Mouse (Mus musculus) c-Kit-positive CD71-negative TER-119-negative erythroid progenitor cells, embryonic 14.5 days (primary cell): ENCODE results near the gene Tagln.

Source experiments
- DNase-seq: peaks from one replicate; pipeline ENCODE4 v3.0.0-alpha.2; 2013; ENCODE audit warnings: low read depth

The Tagln gene

GRCm38 (mm10) chr9:45946182-45946871 is 10.5 kb upstream of the Tagln start:
- no peak for DNase-seq

DNA sequence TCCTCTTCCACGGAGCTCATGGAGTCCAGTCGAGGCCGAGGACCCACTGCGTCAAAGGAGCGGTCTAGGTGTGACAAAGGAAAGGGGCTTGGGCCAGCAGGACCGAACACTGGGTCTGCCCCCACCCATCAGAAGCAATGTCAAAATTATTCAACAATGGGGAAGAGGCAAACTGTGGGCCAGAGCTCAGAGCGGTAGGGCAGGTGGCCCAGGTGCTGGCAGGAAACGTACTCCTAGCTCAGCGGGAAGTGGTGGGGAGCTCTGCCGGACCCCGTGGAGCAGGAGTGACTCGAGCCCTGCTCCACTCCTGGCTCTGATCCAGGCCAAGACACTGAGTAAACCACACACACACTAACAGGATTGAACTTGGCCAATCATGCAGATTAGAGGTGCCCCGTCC is 9.9 kb upstream of the Tagln start:
- no peak for DNase-seq

- no peak for DNase-seq
These were observed 8.9 kb upstream of the Tagln start for GRCm38 (mm10) chr9:45944506-45945400.

DNA sequence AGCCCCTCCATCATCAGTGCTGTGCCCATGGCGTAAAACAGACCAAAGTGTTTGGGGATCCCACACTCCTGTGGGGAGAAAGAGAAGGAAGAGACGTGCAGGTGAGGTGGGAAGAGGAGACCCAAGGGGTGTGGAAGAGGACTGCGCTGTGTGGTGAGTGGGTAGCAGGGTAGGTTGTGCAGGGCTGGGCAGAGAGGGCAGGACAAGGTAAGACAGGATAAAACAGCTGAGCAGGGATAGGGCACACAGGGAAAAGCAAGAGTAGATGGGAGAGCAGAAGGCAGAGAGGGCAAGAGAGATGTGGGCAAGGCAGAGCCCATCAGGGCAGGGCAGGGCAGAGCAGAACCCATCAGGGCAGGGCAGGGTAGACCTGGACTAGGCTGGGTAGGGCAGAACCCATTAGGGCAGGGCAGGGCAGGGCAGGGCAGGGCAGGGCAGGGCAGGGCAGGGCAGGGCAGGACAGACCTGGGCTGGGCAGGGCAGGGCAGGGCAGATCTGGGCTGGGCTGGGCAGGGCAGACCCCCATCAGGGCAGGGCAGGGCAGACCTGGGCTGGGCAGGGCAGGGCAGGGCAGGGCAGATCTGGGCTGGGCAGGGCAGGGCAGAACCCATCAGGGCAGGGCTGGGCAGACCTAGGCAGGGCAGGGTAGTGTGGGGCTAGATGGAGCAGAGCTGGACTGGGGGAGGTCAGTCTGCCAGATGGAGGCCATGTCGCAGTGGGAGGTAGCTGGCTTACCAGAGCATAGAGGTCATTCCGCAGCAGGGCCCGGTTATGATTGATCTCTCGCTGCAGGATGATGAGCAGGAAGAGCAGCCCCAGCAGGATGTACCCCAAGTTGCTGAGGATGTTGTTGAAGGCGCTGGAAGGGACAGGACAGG is 8.0 kb upstream of the Tagln start:
- DNase-seq, result no peak

- DNase-seq, result no peak
These were observed 7.1 kb upstream of the Tagln start for GRCm38 (mm10) chr9:45942916-45943315.

- DNase-seq, result no peak
These were observed 6.6 kb upstream of the Tagln start for GRCm38 (mm10) chr9:45942464-45942863.

GRCm38 (mm10) chr9:45941329-45941888 is 5.6 kb upstream of the Tagln start:
- no peak for DNase-seq

DNA sequence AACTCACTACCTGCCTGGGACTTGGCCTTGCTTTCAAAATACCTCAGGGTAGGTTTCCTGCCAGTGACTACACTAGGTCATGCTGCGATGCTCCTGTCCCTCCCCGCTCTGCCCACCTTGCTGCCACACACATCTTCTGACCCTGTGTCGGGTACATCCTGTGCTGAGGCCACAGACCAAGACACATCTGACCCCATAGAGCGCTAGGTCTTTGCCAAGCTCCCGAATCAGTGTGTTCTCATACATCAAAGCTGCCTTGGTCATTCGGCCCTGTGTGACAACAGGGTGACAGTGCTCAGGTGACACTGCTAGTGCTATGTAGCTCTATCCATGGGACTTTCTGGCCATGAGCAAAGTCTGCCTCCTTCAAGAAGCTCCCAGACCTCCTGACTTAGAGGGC is 3.9 kb upstream of the Tagln start:
- no peak for DNase-seq

DNA sequence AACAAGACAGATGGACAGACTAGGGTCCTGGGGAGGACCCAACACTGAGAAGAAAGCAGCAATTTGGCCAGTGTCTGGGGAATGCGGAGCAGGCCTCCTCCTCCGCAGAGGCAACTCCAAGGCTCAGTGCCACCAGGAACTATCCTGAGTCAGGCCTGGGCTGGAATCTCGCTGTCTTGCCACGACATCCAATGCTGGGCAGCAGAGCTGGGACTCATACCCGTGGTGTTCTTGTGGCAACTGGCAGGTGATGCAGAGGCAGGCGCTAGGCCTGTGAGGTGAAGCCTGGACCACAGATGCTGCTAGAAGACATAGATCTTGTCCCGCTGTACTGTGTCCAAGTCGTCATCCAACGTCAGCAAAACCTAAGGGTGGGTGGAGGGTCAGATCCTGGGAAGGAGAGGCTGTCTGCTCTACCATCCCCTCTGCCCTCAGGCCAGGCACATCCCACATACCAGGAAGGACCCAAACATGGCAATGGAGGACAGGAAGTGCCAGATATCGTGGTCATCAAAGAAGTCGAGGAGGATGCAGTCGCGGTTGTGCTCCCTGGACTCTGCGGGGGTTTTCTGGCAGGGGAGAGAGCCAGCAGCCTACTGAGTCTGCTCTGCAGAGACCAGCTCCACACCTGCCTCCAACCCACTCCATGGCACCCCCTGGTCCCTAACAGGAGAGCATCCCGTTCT is 3.2 kb upstream of the Tagln start:
- DNase-seq, result no peak

DNA sequence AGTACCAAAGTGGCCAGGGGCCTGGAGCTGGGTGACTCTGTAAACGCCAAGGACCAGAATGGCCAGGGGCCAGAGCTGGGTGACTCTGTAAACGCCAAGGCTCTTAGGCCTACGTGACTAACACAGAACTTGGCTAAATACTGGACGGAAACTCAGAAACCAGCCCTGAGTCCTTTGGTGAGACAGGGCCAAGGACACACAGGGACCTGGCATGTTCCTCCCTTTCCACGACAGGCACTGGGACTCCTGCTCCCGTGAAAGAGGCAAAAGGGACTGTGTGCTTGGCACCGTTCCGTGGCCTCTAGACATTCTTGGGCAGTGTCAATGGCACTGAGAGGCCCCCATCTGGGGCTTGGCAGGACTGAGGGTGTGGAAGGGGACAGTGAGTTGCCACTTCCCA is 2.2 kb upstream of the Tagln start:
- no peak for DNase-seq

DNA sequence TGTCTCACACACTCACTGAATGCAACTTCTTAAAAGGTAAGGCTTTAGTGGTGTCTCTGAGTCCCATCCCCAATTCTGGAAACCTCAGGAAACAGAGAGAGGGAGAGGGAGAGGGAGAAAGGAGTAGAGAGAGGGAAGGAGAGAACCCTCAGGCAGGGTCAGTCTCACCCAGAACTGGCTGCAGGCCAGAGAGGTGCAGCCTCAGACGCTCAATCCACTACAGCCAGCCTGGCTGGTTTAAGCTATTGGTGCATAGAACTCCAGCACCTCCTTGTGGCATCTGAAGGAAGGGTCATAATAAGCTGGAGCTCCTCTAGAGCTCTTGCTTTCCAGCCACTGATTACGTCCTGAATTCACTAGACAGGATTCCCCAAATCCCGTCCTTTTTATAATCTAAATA is 1.0 kb upstream of the Tagln start:
- DNase-seq, result no peak

GRCm38 (mm10) chr9:45932571-45933415 is 3.1 kb downstream of the Tagln start:
- DNase-seq, result no peak

GRCm38 (mm10) chr9:45931958-45932357 is 3.9 kb downstream of the Tagln start:
- no peak for DNase-seq

DNA sequence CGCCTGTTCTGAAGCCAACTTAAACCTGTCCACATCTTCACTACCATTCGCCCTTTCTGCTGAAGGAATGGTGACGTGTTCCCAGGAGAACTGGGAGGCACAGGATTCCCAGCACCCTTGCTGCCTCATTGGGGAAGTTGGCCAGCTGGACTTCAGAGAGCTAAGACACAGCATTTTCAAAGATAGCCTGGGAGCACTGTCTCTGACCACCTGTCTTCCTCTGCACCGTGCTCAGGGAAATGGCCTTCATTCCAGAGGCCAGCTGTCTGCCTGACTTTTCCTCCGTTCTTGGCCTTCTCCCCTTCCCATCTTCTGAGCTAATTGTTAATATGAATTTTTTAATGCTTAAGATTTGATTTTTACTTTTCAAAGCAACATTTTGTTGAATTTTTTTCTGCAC is 6.6 kb downstream of the Tagln start:
- DNase-seq, result no peak

GRCm38 (mm10) chr9:45919895-45920294 is 16.0 kb downstream of the Tagln start:
- DNase-seq, result no peak

- DNase-seq, result no peak
These were observed 18.6 kb downstream of the Tagln start for GRCm38 (mm10) chr9:45917041-45917934.

DNA sequence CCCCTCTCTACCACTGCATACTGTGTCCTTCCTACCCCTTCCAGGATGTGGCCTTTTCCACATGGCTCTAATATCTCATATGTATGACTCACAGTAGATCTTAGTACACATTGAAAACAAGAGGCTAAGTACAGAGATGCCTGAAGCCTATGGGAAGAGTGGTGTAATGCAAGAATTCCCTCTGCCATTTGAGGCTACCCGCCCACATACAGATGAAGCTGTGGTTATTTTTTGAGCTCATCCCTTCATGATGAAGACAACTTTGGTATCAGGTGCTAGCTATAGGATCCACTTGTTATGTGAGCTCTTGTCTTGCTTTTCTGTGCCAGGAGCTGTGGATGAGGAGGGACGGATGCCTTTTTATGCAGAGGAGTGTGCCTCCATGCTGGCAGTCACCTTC is 20.2 kb downstream of the Tagln start:
- DNase-seq, result no peak

DNA sequence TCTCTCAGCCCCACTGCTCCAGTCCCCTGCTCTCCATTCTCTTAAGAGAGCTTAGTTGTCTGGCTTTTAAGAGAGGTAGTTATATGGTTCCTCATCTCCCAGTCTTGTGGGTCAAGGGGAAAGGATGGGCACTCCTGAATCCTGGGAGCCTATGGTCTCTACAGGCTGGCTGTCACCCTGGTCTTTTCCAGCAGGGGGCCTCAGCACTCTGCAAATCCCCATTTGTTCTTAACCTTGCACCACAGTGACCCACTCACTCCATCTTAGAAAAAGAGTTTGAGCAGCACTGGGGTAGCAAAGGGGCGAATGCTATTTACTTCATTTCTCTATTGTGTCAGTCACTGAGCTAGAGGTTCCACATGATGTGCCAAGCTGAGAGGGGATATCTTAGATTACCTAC is 24.2 kb downstream of the Tagln start:
- peak; percentile 48 for DNase-seq

DNA sequence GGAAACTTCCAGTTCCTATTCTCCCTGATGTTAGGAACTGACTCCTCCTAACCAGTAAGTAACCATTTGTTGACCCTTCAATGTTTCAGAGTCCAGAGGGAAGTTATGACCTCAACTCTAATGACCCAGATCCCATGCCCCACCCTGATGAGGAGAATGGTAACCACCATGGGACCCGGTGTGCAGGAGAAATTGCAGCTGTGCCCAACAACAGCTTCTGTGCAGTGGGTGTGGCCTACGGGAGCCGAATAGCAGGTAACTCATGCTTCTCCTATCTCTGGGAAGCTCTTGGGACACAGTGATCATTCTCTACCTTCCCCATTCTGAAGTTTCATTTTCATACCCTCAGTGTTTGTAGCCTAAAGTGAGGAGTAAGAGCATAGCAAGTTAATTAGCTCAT is 24.9 kb downstream of the Tagln start:
- no peak for DNase-seq

DNA sequence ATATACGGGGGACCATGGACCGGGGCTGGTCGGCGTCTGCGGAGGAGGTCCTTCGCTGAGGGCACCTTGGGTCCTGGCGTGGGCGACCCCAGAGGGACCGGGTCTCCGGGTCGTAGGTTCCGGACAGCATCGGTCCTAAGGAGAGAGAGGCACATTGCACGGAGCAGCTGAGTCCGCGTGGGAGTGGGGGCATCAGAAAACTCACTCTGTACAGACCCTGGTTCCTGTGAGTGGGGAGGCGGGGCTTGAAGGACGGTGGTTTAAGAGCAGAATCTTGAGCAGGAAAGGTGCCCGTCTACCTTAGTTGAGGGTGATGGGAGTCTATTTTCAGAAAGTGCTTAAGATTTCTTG is 28.8 kb downstream of the Tagln start:
- peak; percentile 7 for DNase-seq
